Mouse (Mus musculus) erythroblast, embryonic 14.5 days (primary cell): Measurements from ENCODE around the gene Olfr1116. TPM values are rescaled to one million over a fixed set of nuclear protein-coding genes. Genes with fewer than 3 reads are reported as not detected.
"Not testable (repeated sequence)": the region's sequence is repeated elsewhere in the genome, so short reads cannot be mapped to it uniquely, and the experiment has no call there.

Source experiments
- H3K27me3 ChIP-seq: 2 replicates; pipeline ENCODE4 v1.6.1; 2012; ENCODE audit warnings: inconsistent platforms; ENCODE audit not compliant: control insufficient read depth
- H3K36me3 ChIP-seq: 2 replicates; pipeline ENCODE4 v1.6.1; 2012; ENCODE audit warnings: mild to moderate bottlenecking, inconsistent platforms; ENCODE audit not compliant: control insufficient read depth
- H3K4me1 ChIP-seq: 2 replicates; pipeline ENCODE4 v1.6.1; 2012; ENCODE audit warnings: inconsistent platforms; ENCODE audit not compliant: control insufficient read depth
- H3K4me3 ChIP-seq: replicated peaks from 2 replicates; pipeline ENCODE3; 2012; ENCODE audit warnings: moderate library complexity, mild to moderate bottlenecking, inconsistent platforms
- H3K9me3 ChIP-seq: 2 replicates; pipeline ENCODE4 v1.6.1; 2012; ENCODE audit warnings: low read length, inconsistent platforms, mixed read lengths; ENCODE audit not compliant: control insufficient read depth
- GATA1 ChIP-seq: IDR thresholded peaks from 2 replicates; pipeline ENCODE4 v1.6.1; 2012; ENCODE audit warnings: low read length, inconsistent platforms, mixed read lengths
- TAL1 ChIP-seq: IDR thresholded peaks from 3 replicates; pipeline ENCODE4 v1.6.1; 2012; ENCODE audit warnings: low read length, inconsistent platforms, mixed read lengths
- polyA plus RNA-seq: library from polyadenylated mRNA; stranded (reverse); fragments of >175 nt; gene quantifications from 2 replicates; pipeline ENCODE4 v1.2.3, GENCODE M21; 2012

Olfr1116 gene
- polyA plus RNA-seq, result under 0.01 TPM in 1 of 2 replicates, not detected in the other

DNA sequence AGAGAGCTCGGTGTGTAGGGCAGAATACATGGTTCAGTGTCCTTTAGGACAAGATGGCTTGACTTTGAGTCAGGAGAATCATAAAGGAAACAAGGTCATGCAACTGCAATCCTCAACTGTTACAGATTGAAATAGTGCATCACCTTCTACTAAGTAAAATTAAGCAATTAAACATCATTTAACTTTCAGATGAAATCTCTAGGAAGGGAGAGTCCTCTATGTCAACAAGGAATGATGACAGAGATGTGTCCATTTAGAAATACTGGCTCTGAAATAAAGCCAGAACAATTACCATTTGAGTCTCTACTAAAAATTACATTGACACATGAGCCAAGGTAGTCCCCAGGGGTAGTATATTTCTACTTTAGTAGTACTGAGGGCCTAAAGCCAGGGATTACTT, at the start of gene Olfr1116:
Gene Olfr1116, plus strand, starts transcription at position 301 of the 400 bp plus-strand sequence.
- no peaks in the 10 kb centered on the region for H3K4me1 ChIP-seq
- H3K4me3 ChIP-seq, result no peak within 1 kb of the TSS
- TF ChIP-seq GATA1 (no peak), TAL1 (no peak)
- no peaks in the 10 kb centered on the region for H3K27me3 ChIP-seq
- H3K9me3 ChIP-seq, result peaks cover 8% of the 10 kb centered on the region; the same call in 1 of the 2 replicates
- H3K36me3 ChIP-seq, result no peaks in the 10 kb centered on the region

DNA sequence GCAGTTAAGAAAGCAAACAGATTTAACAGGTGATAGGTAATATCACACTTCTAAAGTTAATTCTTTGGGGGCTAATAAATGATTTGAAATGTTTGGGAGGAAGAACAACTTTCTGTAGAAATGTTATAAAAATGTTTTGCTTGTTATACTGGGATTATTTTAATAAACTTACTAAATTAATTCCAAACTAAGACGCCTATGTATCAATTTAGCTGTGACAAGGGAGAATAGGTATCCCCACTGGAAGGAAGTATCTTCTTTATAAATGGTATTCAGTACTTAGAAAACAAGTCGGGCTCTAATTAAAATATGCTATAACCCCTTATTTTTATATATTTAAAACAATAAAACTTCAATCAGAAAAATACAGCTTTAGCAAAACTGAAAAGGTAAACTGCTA, 19.6 kb upstream of the Olfr1116 start, which contains the start of gene Olfr1115:
Gene Olfr1115, plus strand, starts transcription at position 301 of the 400 bp plus-strand sequence.
- Histone ChIP-seq H3K9me3 (no peaks in the 10 kb centered on the region), H3K4me1 (no peaks in the 10 kb centered on the region), H3K27me3 (no peaks in the 10 kb centered on the region), H3K36me3 (no peaks in the 10 kb centered on the region), H3K4me3 (no peak within 1 kb of the TSS)
- TF ChIP-seq GATA1, result no peak
- no peak for TF ChIP-seq TAL1

DNA sequence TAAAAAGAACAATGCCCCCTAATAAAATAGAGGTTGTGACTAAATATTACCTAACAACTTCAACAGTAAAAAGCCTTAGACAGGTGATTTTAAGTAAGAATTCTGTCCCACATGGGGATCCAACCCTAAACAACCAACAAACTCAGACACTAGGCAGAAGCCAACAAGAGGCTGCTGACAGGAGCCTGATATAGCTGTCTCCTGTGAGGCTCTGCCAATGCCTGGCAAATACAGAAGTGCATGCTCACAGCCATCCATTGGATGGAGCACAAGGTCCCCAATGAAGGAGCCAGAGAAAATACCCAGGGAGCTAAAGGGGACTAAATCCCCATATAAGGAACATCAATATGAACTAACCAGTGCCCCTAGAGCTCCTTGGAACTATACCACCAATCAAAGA, 26.6 kb downstream of the Olfr1116 start:
- H3K27me3 ChIP-seq, H3K4me3 ChIP-seq, H3K4me1 ChIP-seq, H3K9me3 ChIP-seq, H3K36me3 ChIP-seq: not testable (repeated sequence)

DNA sequence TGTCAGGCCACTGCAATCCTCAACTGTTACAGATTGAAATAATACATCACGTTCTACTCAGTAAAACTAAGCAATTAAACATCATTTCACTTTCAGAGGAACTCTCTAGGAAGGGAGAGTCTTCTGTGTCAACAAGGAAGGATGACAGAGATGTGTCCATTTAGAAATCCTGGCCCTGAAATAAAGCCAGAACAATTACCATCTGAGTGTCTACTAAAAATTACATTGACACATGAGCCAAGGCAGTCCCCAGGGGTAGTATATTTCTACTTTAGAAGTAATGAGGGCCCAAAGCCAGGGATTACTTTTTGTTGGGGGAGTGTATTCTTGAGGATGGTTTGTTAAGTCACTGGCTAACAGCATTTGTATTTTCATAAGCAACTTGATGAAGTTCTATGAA, 39.9 kb downstream of the Olfr1116 start, which contains the start of gene Olfr1118:
Gene Olfr1118, plus strand, starts transcription at position 301 of the 400 bp plus-strand sequence.
- TF ChIP-seq GATA1 (no peak), TAL1 (no peak)
- H3K36me3 ChIP-seq, result no peaks in the 10 kb centered on the region
- H3K4me1 ChIP-seq, result no peaks in the 10 kb centered on the region
- no peak within 1 kb of the TSS for H3K4me3 ChIP-seq
- H3K27me3 ChIP-seq, result no peaks in the 10 kb centered on the region
- peaks cover 4% of the 10 kb centered on the region for H3K9me3 ChIP-seq

Other genes starting within 250 kb of the Olfr1116 start
- gene Olfr1104, start 240.5 kb upstream of the Olfr1116 start, polyA plus RNA-seq, result not detected in 2 replicates
- not detected in 2 replicates for gene Olfr1105, start 231.0 kb upstream of the Olfr1116 start, polyA plus RNA-seq
- gene Olfr1106, start 215.3 kb upstream of the Olfr1116 start, polyA plus RNA-seq, result not detected in 2 replicates
- gene Olfr1107, start 191.7 kb upstream of the Olfr1116 start, polyA plus RNA-seq, result not detected in 2 replicates
- gene Olfr1109, start 171.5 kb upstream of the Olfr1116 start, polyA plus RNA-seq, result not detected in 2 replicates
- 0.04 TPM in 1 of 2 replicates, not detected in the other for gene Olfr259, start 153.0 kb upstream of the Olfr1116 start, polyA plus RNA-seq
- not detected in 2 replicates for gene Olfr1110, start 127.2 kb upstream of the Olfr1116 start, polyA plus RNA-seq
- gene Olfr1111, start 114.9 kb upstream of the Olfr1116 start, polyA plus RNA-seq, result not detected in 2 replicates
- gene Olfr1112, start 79.7 kb upstream of the Olfr1116 start, polyA plus RNA-seq, result not detected in 2 replicates
- not detected in 2 replicates for gene Olfr1113, start 58.6 kb upstream of the Olfr1116 start, polyA plus RNA-seq
- not detected in 2 replicates for gene Olfr1115, start 19.5 kb upstream of the Olfr1116 start, polyA plus RNA-seq
- not detected in 2 replicates for gene Olfr1118, start 40.0 kb downstream of the Olfr1116 start, polyA plus RNA-seq
- gene Olfr1120, start 87.3 kb downstream of the Olfr1116 start, polyA plus RNA-seq, result not detected in 2 replicates
- 0.04 TPM in 1 of 2 replicates, not detected in the other for gene Olfr1121, start 102.4 kb downstream of the Olfr1116 start, polyA plus RNA-seq
- gene Olfr1122, start 118.3 kb downstream of the Olfr1116 start, polyA plus RNA-seq, result not detected in 2 replicates
- not detected in 2 replicates for gene Olfr1123, start 149.1 kb downstream of the Olfr1116 start, polyA plus RNA-seq
- gene Olfr1124, start 162.7 kb downstream of the Olfr1116 start, polyA plus RNA-seq, result not detected in 2 replicates
- gene Olfr1126, start 186.4 kb downstream of the Olfr1116 start, polyA plus RNA-seq, result not detected in 2 replicates
- 0.03 TPM in 1 of 2 replicates, not detected in the other for gene Pramel7, start 229.6 kb downstream of the Olfr1116 start, polyA plus RNA-seq
- gene Pramel6, start 239.0 kb downstream of the Olfr1116 start, polyA plus RNA-seq, result not detected in 2 replicates